Mouse (Mus musculus) layer of hippocampus, adult 2 months (tissue): ENCODE results near the gene Wnk4. TPM values are rescaled to one million over a fixed set of nuclear protein-coding genes. Genes with fewer than 3 reads are reported as not detected.
A peak's percentile ranks its signal among the peaks of the same experiment; 100 is the strongest.

Experiments
- DNase-seq, 2 experiments: peaks; one replicate each; pipeline ENCODE4 v3.0.0; 2022; ENCODE audit warnings: low spot score in 2 of 2
- H3K27ac ChIP-seq: fragments of 200-600 bp; 2 replicates; pipeline ENCODE4 v1.8.1; 2022
- H3K4me3 ChIP-seq: fragments of 200-600 bp; 2 replicates; pipeline ENCODE4 v1.8.1; 2022; ENCODE audit warnings: mild to moderate bottlenecking
- CTCF ChIP-seq: fragments of 200-600 bp; conservative IDR thresholded peaks from 2 replicates; pipeline ENCODE4 v1.8.1; 2022; ENCODE audit warnings: antibody characterized with exemption, mild to moderate bottlenecking, moderate library complexity
- total RNA-seq, 2 experiments: library from RNA; stranded (reverse); gene quantifications; 2 replicates each; pipeline ENCODE4 v1.2.3; 2021

Gene Wnk4
- total RNA-seq, 2 experiments from 2014 or later = 11.3 to 11.4 TPM

GRCm38 (mm10) chr11:101265906-101266305 is 5.5 kb downstream of the Wnk4 start:
- H3K27ac ChIP-seq = no peak overlapping the region
- no peak for DNase-seq
- no peak for TF ChIP-seq CTCF
- H3K4me3 ChIP-seq = no peak overlapping the region

- no peak for TF ChIP-seq CTCF
- Histone ChIP-seq H3K27ac (no peak overlapping the region), H3K4me3 (no peak overlapping the region)
- DNase-seq = no peak
Observed at GRCm38 (mm10) chr11:101269577-101270116, 9.3 kb downstream of the Wnk4 start.

- Histone ChIP-seq H3K27ac (no peak overlapping the region), H3K4me3 (no peak overlapping the region)
- no peak for TF ChIP-seq CTCF
- no peak for DNase-seq
Observed at GRCm38 (mm10) chr11:101272446-101272845, 12.1 kb downstream of the Wnk4 start.

GRCm38 (mm10) chr11:101275309-101275708 is 14.9 kb downstream of the Wnk4 start:
- no peak for DNase-seq
- no peak for TF ChIP-seq CTCF
- Histone ChIP-seq H3K4me3 (no peak overlapping the region), H3K27ac (no peak overlapping the region)

- DNase-seq = no peak
- TF ChIP-seq CTCF = no peak
- Histone ChIP-seq H3K4me3 (no peak overlapping the region), H3K27ac (peak overlapping the region; percentile 7; the same call in 1 of the 2 replicates)
Observed at GRCm38 (mm10) chr11:101276319-101277070, 16.1 kb downstream of the Wnk4 start.

- no peak for TF ChIP-seq CTCF
- peak overlapping the region; percentile 96 for H3K27ac ChIP-seq
- H3K4me3 ChIP-seq = peak overlapping the region; percentile 86
- peak in 1 of 2 experiments; percentile 34 for DNase-seq
Observed at GRCm38 (mm10) chr11:101277381-101278222, 17.2 kb downstream of the Wnk4 start.

- H3K4me3 ChIP-seq = peak within 1 kb of the TSS; percentile 86
- H3K27ac ChIP-seq = peak within 1 kb of the TSS; percentile 96
- TF ChIP-seq CTCF = peak; percentile 46; the same call in 1 of the 2 replicates
Observed at GRCm38 (mm10) chr11:101278223-101279192, 18.1 kb downstream of the Wnk4 start, which contains the start of the genes Cntd1 and Coa3. TSS of gene Cntd1 (plus strand) at chr11:101279012. TSS of gene Coa3 (minus strand) at chr11:101279114.

GRCm38 (mm10) chr11:101279193-101279569 is 18.8 kb downstream of the Wnk4 start:
- no peak for DNase-seq
- H3K4me3 ChIP-seq = peak overlapping the region; percentile 86
- H3K27ac ChIP-seq = peak overlapping the region; percentile 96; the same call in 1 of the 2 replicates
- no peak for TF ChIP-seq CTCF

More at GRCm38 (mm10) chr11:101278223-101279192, 18.1 kb downstream of the Wnk4 start, which contains the start of the genes Cntd1 and Coa3:
- peak; percentile 85 to 91 for DNase-seq

- no peak overlapping the region for H3K4me3 ChIP-seq
- TF ChIP-seq CTCF = no peak
- no peak overlapping the region for H3K27ac ChIP-seq
- DNase-seq = no peak
Observed at GRCm38 (mm10) chr11:101280837-101281236, 20.5 kb downstream of the Wnk4 start.

- Histone ChIP-seq H3K27ac (no peak overlapping the region), H3K4me3 (no peak overlapping the region)
- no peak for TF ChIP-seq CTCF
- no peak for DNase-seq
Observed at GRCm38 (mm10) chr11:101282896-101283295, 22.5 kb downstream of the Wnk4 start.

GRCm38 (mm10) chr11:101283805-101284204 is 23.4 kb downstream of the Wnk4 start:
- TF ChIP-seq CTCF = no peak
- Histone ChIP-seq H3K27ac (no peak overlapping the region), H3K4me3 (no peak overlapping the region)
- no peak for DNase-seq

GRCm38 (mm10) chr11:101287306-101287705 is 26.9 kb downstream of the Wnk4 start:
- Histone ChIP-seq H3K4me3 (no peak overlapping the region), H3K27ac (peak overlapping the region; percentile 65)
- DNase-seq = peak in 1 of 2 experiments; percentile 45
- no peak for TF ChIP-seq CTCF
